Mouse (Mus musculus) hindbrain, embryonic 11.5 days (tissue): ENCODE measurements around the gene A730061H03Rik. TPM values are rescaled to one million over a fixed set of nuclear protein-coding genes. Genes with fewer than 3 reads are reported as not detected.
A peak's percentile ranks its signal among the peaks of the same experiment; 100 is the strongest.

Experiments used
- ATAC-seq: fragments of 200-750 bp; cut with Nextera tagmentation; 2 replicates; pipeline ENCODE4 v1.8.0; 2017; ENCODE audit warnings: mild to moderate bottlenecking, moderate TSS enrichment, moderate library complexity; ENCODE audit not compliant: low FRiP score
- DNase-seq: peaks from one replicate; pipeline ENCODE4 v3.0.0-alpha.2; 2015; ENCODE audit warnings: low spot score
- H3K27ac ChIP-seq: fragments of 300-500 bp; sonication (generic); 2 replicates; pipeline ENCODE4 v1.5.1; 2014; ENCODE audit warnings: mild to moderate bottlenecking, low read depth, low read length
- H3K27me3 ChIP-seq: fragments of 300-500 bp; sonication (generic); 2 replicates; pipeline ENCODE4 v1.6.1; 2014; ENCODE audit warnings: mild to moderate bottlenecking, low read length, moderate library complexity, mixed read lengths; ENCODE audit not compliant: control insufficient read depth, insufficient read depth
- H3K36me3 ChIP-seq: fragments of 300-500 bp; sonication (generic); 2 replicates; pipeline ENCODE4 v1.6.1; 2014; ENCODE audit warnings: mild to moderate bottlenecking, low read length, moderate library complexity, mixed read lengths; ENCODE audit not compliant: control insufficient read depth, insufficient read depth
- H3K4me1 ChIP-seq: fragments of 300-500 bp; sonication (generic); replicated peaks from 2 replicates; pipeline ENCODE4 v1.6.1; 2014; ENCODE audit warnings: low read length, mixed read lengths; ENCODE audit not compliant: control insufficient read depth, insufficient read depth
- H3K4me2 ChIP-seq: fragments of 300-500 bp; sonication (generic); replicated peaks from 2 replicates; pipeline ENCODE4 v1.6.1; 2014; ENCODE audit warnings: mild to moderate bottlenecking, low read depth, low read length
- H3K4me3 ChIP-seq: fragments of 300-500 bp; sonication (generic); 2 replicates; pipeline ENCODE4 v1.5.1; 2014; ENCODE audit warnings: low read depth, low read length
- H3K9ac ChIP-seq: fragments of 300-500 bp; sonication (generic); 2 replicates; pipeline ENCODE4 v1.6.1; 2014; ENCODE audit warnings: low read depth, low read length
- H3K9me3 ChIP-seq: fragments of 300-500 bp; sonication (generic); 2 replicates; pipeline ENCODE4 v1.6.1; 2016; ENCODE audit warnings: low read length; ENCODE audit not compliant: control insufficient read depth
- WGBS: fragments of 180-500 bp; shearing (Covaris S2); extraction: QIAGEN DNeasy Blood & Tissue Kit; methylation state at CpG from one replicate; pipeline ENCODE4 v1.1.7; 2014; 5-methylcytosine and 5-hydroxymethylcytosine counted together
- polyA plus RNA-seq: library from polyadenylated mRNA; unstranded; fragments of >200 nt; fragmentation: Nextera tagmentation; extraction: Ambion mirVana; gene quantifications from 2 replicates; pipeline ENCODE4 v1.2.1, GENCODE M21; 2014

A730061H03Rik gene
- polyA plus RNA-seq, 1 experiment from 2014 or later = 0.52 TPM

DNA sequence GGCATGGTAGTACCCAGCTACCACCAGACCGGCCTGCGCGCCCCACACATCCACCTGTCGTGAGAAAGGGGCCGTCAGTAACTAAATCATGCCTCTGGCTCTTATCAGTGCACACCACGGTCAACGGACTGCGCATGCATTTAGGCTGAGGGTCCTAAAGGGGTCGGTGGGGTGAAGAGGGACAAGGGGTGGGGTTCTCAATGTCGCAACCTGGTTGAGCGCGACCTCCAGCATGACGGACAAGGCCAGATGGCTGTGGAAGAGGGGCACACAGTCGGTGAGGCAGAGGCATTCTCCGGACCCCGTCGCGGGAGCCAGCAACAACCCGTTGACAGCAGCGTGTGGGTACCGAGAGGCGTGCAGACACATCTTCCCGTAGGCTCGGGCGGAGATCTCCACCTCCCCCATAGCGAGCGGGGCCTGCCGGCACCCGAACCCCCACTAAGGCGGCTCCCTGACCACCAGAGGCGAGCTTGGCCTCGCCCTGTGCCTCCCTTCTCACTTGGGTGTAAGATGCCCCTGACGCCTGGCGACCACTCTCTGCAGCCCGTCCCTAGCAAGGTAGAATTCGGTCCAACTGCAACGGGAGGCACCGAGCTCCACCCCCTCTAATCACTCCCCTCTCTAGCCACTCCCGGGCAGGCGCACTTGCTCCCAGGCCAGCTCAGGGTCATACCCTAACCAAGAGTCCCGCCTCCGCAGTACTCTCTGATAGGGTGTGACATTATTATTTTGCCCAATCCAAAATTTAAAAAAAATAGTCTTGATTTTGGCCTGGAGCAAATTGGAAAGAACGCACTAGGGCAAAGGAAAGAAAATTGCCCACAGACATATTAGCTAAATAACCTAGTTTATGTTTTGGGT is 24.7 kb upstream of the A730061H03Rik start, which contains the start of gene Emc9:
Gene Emc9, minus strand, starts transcription at position 601 of the 864 bp plus-strand sequence.
- Histone ChIP-seq H3K4me3 (peak within 1 kb of the TSS; percentile 43), H3K27ac (0 out of 2 replicates have a peak within 1 kb of the TSS, but pooled peaks have one; percentile 10), H3K4me1 (no peaks in the 10 kb centered on the region; the same call in 1 of the 2 replicates), H3K36me3 (peaks cover 2% of the 10 kb centered on the region; the same call in 1 of the 2 replicates), H3K9me3 (no peaks in the 10 kb centered on the region), H3K9ac (peak within 1 kb of the TSS; percentile 70), H3K27me3 (no peaks in the 10 kb centered on the region), H3K4me2 (peak within 1 kb of the TSS; percentile 84)
- 2% methylated on average over 43 of the region's 43 CpGs for WGBS
- ATAC-seq = peak; percentile 78
- DNase-seq = peak; percentile 51

DNA sequence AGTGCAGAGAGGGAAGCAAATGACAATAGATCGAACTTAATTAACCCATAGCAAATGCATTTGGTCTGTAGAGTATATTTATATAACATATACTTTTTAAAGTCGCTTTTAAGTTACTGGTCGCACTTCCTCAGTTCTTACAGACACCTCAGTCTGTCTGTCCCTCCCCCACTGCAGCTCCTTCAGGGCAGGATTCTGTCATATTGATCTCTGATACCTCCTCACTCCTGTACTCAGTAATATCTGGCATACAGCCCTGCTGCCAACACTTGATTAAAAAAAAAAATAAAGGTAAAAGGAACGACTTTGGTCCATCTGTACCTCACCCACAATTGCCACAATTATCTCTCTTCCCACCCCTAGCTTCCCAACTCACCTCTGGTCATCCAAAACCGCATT is 24.1 kb upstream of the A730061H03Rik start:
- DNase-seq = no peak
- WGBS = 40% methylated on average over 5 of the region's 5 CpGs
- no peak for ATAC-seq
- no peaks in the 10 kb centered on the region for H3K27me3 ChIP-seq
- peak overlapping the region; percentile 43 for H3K4me3 ChIP-seq
- no peaks in the 10 kb centered on the region for H3K9me3 ChIP-seq
- H3K9ac ChIP-seq = peak overlapping the region; percentile 70
- H3K4me1 ChIP-seq = no peaks in the 10 kb centered on the region; the same call in 1 of the 2 replicates
- peak overlapping the region; percentile 84 for H3K4me2 ChIP-seq
- H3K36me3 ChIP-seq = peaks cover 2% of the 10 kb centered on the region; the same call in 1 of the 2 replicates
- H3K27ac ChIP-seq = no peak overlapping the region

DNA sequence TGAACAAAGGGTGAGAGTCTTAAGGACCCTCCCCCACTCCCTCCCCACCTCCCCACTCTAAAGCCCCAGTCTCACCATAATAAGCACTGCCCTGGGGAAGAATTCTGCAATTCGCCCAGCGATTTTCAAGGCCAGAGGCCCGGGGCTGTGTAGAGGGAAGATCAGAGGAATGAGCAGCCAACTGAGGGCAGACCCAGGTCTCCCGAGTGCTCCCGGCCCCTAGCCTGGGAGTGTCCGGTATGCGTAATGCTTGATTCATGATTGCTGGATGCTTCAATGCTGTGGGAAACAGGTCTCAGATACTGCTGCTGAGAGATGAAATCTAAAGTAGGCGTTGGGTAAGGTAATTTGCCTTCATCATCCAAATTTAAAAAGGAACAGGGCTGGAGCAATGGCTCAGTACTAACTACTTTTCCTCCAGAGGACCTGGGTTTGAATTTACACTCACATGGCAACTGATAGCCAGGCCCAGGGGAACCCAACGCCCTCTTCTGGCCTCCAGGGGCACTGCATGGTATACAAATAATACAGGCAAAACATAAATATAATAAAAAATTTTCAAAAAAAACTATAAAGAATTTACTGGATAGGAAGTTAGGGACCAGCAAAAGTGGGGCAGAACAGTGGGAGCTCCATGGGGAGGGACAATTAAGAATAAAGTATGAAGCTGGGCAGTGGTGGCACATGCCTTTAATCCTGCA is 21.9 kb upstream of the A730061H03Rik start:
- DNase-seq = no peak
- WGBS = 79% methylated on average over 9 of the region's 9 CpGs
- H3K4me3 ChIP-seq = no peak overlapping the region
- no peak overlapping the region for H3K9ac ChIP-seq
- no peaks in the 10 kb centered on the region for H3K27me3 ChIP-seq
- peaks cover 2% of the 10 kb centered on the region; the same call in 1 of the 2 replicates for H3K36me3 ChIP-seq
- H3K9me3 ChIP-seq = no peaks in the 10 kb centered on the region
- no peak overlapping the region for H3K27ac ChIP-seq
- peaks cover 3% of the 10 kb centered on the region for H3K4me1 ChIP-seq
- ATAC-seq = no peak
- H3K4me2 ChIP-seq = no peak overlapping the region

DNA sequence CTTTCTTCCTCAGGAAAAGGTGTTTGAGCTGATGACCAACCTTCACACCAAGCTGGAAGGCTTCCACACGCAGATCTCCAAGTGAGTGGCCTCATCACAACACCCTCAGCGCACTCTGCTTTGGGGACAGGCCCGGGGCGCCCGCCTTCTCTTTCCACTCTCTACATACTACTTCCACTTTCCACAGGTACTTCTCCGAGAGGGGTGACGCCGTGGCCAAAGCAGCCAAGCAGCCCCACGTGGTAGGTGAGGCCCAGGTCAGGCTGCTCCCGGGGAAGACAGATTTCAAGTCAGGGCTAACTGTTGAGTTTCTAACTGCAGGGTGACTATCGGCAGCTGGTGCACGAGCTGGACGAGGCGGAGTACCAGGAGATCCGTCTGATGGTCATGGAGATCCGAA is 20.5 kb upstream of the A730061H03Rik start:
- ATAC-seq = no peak

DNA sequence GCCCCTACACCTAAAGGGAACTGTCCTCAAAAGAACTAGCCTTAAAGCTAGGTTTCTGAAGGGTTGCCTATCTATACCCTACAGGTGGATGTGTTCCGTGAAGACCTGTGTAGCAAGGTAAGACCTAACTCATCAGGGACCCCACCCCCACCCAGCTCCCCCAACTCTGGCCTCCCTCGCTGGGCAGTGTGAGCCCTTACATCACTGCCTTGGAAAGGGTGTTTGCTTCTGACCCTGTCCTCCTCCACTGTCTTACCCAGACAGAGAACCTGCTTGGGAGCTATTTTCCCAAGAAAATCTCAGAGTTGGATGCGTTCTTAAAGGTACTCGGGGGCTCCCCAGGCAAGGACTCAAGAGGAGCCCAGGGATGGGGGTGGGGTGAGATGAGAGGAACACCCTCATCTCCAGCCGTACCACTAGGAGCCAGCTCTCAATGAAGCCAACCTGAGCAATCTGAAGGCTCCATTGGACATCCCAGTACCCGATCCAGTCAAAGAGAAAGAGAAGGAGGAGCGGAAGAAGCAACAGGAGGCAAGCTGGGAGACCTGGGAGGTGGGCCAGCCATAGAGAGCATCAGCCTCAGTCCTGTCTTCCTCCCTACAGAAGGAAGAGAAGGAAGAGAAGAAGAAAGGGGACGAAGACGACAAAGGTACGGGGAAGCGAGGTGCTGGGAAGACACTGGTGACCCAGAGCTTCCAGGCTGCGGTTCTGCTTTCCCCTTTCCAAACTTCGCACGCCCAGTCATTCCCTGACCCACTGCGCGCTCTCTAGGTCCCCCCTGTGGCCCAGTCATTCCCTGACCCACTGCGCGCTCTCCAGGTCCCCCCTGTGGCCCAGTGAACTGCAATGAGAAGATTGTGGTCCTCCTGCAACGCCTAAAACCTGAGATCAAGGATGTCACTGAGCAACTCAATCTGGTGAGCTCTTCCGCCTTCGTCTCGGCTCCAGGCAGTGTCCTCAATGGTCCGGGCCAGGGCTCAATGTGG is 19.6 kb upstream of the A730061H03Rik start:
- 86% methylated on average over 23 of the region's 23 CpGs for WGBS
- H3K4me2 ChIP-seq = no peak overlapping the region
- DNase-seq = no peak

More for the DNA sequence above, 20.5 kb upstream of the A730061H03Rik start:
- Histone ChIP-seq H3K9ac (no peak overlapping the region), H3K27ac (no peak overlapping the region), H3K4me3 (no peak overlapping the region), H3K4me1 (peaks cover 3% of the 10 kb centered on the region), H3K4me2 (no peak overlapping the region), H3K27me3 (no peaks in the 10 kb centered on the region), H3K36me3 (peaks cover 2% of the 10 kb centered on the region; the same call in 1 of the 2 replicates), H3K9me3 (no peaks in the 10 kb centered on the region)
- no peak for DNase-seq
- 94% methylated on average over 16 of the region's 16 CpGs for WGBS

DNA sequence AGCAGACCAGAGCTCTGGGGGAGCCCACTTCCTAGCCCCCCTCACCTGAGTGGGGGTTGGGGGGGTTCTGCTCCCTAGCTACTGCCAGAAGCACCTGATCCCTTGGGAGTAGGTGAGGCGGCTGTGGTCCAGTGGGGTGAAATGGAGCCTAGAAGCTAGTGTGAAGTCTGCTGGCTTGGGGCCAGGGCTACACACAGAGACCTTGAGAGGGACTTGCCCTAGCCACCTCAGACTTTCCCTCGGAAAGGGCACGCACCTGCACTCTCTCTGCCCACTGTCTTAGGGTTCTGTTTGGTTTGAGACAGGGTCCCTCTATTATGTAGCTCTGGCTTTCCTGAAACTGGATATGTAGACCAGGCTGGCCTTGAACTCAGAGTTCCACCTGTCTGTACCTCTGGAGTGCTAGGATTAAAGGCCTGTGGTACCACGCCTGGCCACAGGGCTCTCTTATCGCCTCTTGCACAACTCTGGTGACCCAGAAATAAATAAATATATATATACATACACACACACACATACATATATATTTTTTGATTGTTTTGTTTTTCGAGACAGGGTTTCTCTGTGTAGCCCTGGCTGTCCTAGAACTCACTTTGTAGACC is 18.6 kb upstream of the A730061H03Rik start:
- 41% methylated on average over 6 of the region's 6 CpGs for WGBS
- peak overlapping the region; percentile 75; the same call in 1 of the 2 replicates for H3K27ac ChIP-seq
- DNase-seq = no peak

More for the DNA sequence above, 19.6 kb upstream of the A730061H03Rik start:
- Histone ChIP-seq H3K36me3 (peaks cover 2% of the 10 kb centered on the region; the same call in 1 of the 2 replicates), H3K27me3 (no peaks in the 10 kb centered on the region), H3K9ac (no peak overlapping the region), H3K4me1 (peaks cover 3% of the 10 kb centered on the region), H3K4me3 (no peak overlapping the region), H3K9me3 (no peaks in the 10 kb centered on the region), H3K27ac (no peak overlapping the region)
- no peak for ATAC-seq

DNA sequence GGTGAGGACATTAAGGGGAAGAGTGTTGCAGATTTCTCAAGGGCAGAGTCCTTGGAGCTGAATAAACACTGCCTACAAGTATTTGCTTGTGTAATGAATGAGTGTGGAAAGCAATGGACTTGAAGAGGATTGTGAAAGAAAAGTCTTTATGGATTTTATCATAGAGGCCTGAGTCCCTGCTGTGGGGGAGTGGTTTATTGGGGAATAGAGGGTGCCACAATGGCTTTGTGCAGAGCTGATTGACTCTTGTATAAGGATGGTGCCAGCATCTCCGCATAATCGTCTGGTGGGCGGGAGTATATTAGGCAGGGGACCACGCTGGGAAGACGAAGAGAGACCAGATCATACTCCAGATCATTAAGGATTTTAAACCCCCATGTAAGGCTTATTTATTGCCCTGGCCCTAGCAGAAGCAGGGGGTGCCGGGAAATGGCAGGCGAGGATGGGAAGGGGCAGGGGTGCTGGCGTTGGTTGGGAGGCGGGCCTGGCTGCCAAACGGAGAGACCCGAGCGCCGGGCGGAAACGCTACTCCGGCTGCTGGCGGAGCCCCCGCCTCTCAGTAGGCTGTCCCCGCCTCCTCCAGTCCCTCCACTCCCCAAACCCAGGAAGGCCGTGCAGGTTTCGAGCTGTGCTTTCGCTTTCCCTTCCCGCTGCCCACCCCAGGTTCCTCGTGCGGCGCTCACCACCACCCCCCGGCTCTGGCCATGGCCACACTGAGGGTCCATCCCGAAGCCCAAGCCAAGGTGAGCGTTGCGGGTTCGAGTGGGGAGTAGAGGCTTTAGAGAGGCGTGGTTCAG is 17.9 kb upstream of the A730061H03Rik start, which contains the start of gene Psme1:
Gene Psme1, plus strand, starts transcription at position 253 of the 797 bp plus-strand sequence.
- Histone ChIP-seq H3K9ac (peak within 1 kb of the TSS; percentile 83), H3K9me3 (no peaks in the 10 kb centered on the region), H3K4me2 (peak within 1 kb of the TSS; percentile 85), H3K27me3 (no peaks in the 10 kb centered on the region), H3K4me1 (peaks cover 3% of the 10 kb centered on the region; the same call in 1 of the 2 replicates), H3K27ac (peak within 1 kb of the TSS; percentile 75; the same call in 1 of the 2 replicates), H3K36me3 (peaks cover 2% of the 10 kb centered on the region; the same call in 1 of the 2 replicates), H3K4me3 (peak within 1 kb of the TSS; percentile 63)
- ATAC-seq (peak; percentile 89), DNase-seq (peak; percentile 78)
- under 1% methylated on average over 30 of the region's 32 CpGs for WGBS

More for the DNA sequence above, 18.6 kb upstream of the A730061H03Rik start:
- no peaks in the 10 kb centered on the region for H3K9me3 ChIP-seq
- peak overlapping the region; percentile 63 for H3K4me3 ChIP-seq
- peak; percentile 62 for ATAC-seq
- peak overlapping the region; percentile 83 for H3K9ac ChIP-seq
- peaks cover 2% of the 10 kb centered on the region; the same call in 1 of the 2 replicates for H3K36me3 ChIP-seq
- peak overlapping the region; percentile 85 for H3K4me2 ChIP-seq
- H3K4me1 ChIP-seq = peaks cover 3% of the 10 kb centered on the region; the same call in 1 of the 2 replicates
- no peaks in the 10 kb centered on the region for H3K27me3 ChIP-seq
